Mouse (Mus musculus): Measurements from ENCODE around the gene Tmed4.

DNA sequence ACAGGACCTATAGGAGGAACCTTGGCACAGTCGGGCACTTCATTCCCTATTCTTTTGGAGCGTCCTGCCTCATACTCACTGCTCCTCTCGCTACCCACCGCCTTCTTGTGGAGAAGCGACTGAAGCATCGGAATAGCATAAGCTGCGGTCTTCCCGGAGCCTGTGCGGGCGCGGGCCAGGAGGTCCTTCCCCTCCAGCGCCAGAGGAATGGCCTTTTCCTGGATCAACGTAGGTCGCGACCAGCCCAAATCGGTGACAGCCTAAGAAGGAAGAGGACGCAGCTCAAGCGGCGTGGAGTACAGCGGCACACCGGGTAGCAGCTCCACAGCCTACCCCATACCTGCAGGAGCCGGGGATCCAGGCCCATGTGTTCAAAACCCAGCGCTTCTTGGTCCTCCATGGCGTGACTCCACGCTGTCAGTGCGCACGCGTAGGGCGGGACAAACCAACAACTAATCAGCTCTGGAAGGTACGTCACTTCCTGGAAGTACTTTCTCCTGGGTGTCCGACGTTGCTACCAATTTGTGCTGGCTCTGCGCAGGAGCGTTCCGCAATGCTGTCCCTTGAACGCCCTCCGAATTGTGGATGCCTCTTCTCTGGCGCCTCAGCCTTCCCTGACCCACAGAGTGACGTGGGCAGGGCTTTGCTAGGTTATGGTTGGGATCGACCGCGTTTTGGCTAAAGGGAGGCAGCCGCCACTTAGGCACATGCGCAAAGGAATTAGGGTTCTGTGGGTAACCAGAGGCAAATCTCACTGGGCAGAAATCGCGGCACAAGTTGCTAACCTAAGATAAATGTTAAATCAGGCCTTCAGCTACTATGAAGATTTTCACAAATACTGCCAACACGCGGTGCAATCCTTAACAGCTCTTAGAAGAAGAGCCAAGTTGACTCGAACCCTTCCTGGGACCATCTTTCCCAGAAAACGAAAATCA is 7.1 kb downstream of the Tmed4 start, which contains the start of gene Ddx56:
- TF ChIP-seq CTCF (IDR thresholded peaks at IDR 0.05; ENCODE audit: extremely low read depth, insufficient read depth, insufficient read length, insufficient replicate concordance) (no peak), POLR2A (IDR thresholded peaks at IDR 0.05; ENCODE audit: low read depth, low read length) (peak; percentile 63)
